Mouse (Mus musculus) cerebellum, adult 9-11 months (tissue): ENCODE data around the gene Prdm9.
"Not testable (repeated sequence)": the region's sequence is repeated elsewhere in the genome, so short reads cannot be mapped to it uniquely, and the experiment has no call there.

Source experiments
- DNase-seq: peaks from one replicate; pipeline ENCODE4 v3.0.0; 2022

Prdm9 gene

DNA sequence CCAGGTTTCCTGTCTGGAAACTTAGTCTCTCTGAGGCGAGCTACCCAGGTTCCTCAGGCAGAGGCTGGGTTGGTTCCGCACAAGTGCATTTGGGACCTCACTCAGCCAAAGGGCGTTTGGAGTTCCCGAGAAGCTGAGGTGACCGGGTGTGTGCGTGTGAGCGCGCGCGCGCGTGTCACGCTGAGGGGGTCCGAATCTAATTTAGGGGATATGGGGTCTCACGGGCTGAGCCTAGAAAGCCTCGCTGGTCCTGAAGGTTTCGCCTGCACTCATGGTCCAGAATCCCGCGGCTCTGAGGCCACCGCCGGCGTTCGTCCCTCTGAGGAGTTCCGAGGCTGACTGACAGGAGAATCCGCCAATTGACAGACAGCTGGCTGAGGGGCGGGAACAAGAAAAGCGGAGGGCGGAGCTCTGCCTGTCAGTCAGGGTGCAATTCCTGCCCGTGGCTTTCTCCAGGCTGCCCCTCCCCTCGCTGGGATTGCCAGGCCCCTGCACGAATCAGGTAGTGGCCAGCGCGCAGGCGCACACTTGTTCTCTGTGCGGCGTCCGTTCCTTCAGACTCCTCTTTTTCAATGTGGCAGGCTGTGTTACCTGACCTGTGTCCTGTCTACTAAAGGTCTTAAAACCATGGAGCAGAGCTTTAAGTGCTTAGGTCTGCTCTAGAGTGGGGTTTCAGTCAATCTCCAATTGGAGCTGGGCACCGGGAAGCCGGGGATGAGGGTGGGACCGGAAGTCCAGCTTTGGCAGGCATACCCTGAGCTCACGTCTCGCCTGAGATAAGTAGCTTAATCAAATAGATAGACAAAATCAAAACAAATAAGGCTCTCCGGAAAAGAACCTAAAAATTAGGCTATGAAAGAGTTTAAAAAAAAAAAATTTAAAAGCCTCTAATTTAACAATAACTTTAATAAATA, at the start of gene Prdm9:
Gene Prdm9 (minus strand): TSS at position 341 of the 914 bp plus-strand sequence.
- peak; percentile 100 for DNase-seq

- no peak for DNase-seq
Measured at GRCm38 (mm10) chr17:15599496-15599895, 35.3 kb upstream of the Prdm9 start.

- no peak for DNase-seq
Measured at GRCm38 (mm10) chr17:15591216-15591881, 27.2 kb upstream of the Prdm9 start.

DNA sequence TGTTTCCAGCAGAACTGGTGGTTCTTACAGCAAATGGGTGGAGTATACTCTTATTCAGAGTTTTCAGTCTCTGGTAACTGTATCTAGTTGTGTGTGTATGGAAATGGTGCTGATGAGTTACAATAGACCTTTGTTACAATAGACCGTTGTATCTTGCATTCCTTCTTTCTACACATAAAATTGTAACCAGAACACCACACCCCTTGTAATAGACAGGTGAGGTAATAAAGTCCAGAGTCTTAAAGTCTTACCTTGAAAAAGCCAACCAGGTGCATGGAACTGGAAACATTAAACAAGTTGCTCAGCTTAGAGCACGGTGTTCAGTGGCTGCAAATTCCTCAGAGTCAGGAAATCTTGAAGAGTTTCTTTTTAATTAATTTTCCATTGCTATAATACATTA, 24.0 kb upstream of the Prdm9 start:
- no peak for DNase-seq

- no peak for DNase-seq
Measured at GRCm38 (mm10) chr17:15585691-15586090, 21.5 kb upstream of the Prdm9 start.

- DNase-seq, result no peak
Measured at GRCm38 (mm10) chr17:15583071-15583470, 18.9 kb upstream of the Prdm9 start.

DNA sequence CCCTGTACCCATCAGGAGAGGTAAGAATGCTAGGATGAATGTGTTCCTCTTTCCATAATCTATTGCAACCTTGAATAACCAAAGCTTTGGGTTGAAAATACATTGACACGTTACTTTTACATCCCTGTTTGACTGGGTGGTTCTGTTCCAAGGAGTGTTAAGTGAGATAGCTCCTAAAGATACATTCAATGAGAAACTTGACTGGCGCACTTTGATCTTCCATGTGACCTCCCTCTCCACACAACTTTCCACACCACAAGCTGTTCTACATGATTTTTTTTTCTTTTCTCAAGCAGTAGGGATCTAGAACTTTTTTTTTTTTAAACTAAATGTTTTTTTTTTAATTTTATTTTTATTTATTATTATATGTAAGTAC, 15.9 kb upstream of the Prdm9 start:
- DNase-seq, result no peak

DNA sequence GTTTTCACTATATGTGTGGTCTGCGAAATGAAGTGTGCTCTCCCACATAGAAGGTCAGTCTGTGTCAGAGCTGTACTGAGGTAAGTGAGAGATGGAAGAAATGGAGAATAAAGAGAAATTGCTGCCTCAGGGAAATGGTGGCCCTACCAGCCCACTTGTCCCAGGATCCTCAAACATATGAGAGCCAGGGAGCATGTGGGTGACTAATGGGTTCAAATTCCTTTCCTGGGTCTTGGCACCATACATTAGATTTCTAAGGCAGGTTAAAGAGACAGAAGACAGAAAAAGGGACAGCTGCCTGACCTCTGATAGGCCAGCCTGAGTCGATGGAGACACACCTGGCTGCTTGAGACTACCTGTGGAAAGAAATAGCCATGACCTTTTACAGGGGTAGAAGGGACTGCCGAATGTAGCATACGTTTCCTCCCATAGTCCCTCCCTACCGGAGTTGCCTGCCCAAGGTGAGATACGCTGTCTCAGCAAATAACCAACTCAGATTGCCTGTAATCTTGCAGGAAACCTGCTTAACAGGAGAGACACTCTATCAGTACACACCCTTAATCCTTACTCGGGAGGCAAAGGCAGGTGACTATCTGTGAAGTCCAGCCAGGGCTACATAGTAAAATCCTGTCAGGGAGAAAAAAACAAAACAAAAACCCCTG, 15.4 kb upstream of the Prdm9 start:
- DNase-seq, result no peak

GRCm38 (mm10) chr17:15577291-15577694, 13.1 kb upstream of the Prdm9 start:
- no peak for DNase-seq

DNA sequence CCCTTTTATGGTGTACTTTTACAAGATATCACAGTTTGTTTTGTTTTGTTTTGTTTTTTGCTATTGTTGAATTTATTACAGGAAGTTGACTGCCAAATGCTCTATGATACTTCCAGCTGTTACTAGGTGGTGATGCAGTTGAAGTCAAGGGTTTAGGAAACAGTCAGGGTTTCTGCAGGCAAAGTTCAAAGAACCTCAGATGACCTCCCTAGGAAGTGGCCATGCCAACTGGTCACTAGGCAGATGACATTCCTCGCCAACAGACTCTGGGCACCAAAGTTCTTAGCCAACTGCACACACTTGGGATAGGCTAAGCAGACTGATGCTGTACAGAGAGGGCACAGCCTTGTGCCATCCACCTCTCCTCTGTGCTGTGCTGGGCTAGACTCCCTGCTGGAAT, 10.9 kb upstream of the Prdm9 start:
- no peak for DNase-seq

DNA sequence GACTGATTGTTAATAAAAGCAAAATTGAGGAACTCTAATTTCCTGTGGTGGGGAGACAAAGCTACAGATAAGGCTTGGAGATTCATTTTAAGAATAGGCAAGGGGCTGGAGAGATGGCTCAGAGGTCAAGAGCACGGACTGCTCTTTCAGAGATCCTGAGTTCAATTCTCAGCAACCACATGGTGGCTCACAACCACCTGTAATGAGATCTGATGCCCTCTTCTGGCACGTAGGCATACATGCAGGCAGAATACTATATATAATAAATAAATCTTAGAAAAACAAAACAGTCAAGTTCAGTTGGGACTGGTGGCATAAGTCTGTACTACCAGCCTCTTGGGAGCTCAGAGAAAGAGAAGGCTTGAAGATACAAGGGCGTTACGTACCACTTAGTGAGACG, 2.8 kb upstream of the Prdm9 start:
- no peak for DNase-seq

DNA sequence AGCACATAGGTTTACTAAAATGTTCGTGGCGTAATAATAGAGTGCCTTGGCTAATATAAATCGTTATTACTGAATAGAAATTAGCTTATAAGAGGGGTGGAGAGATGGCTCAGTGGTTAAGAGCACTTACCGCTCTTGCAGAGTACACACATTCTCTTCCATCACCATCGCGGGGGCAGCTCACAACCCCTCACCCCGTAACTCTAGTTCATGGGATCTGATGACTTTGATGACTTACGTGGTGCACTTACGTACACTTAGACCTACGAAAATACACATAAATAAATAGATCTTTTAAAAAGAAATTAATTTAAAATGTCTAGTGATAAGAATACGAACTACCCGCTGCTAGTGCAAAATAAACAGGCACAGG, 760 bp upstream of the Prdm9 start:
- DNase-seq, result peak; percentile 40

- DNase-seq, result no peak
Measured at GRCm38 (mm10) chr17:15559946-15560345, 4.2 kb downstream of the Prdm9 start.

GRCm38 (mm10) chr17:15549713-15550112, 14.4 kb downstream of the Prdm9 start:
- DNase-seq, result no peak

- no peak for DNase-seq
Measured at GRCm38 (mm10) chr17:15546440-15546839, 17.7 kb downstream of the Prdm9 start.

DNA sequence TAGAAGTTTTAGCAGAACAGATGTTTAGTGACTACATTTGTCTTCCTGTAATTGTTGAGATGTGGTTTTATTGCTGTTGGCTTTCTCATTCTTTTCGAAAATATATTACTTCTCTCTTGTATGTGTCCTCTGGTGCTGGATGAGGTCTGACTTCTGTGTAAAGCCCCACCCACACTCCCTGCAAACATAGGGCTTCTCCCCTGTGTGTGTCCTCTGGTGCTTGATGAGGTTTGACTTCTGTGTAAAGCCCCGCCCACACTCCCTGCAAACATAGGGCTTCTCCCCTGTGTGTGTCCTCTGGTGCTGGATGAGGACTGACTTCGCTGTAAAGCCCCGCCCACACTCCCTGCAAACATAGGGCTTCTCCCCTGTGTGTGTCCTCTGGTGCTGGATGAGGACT, 20.3 kb downstream of the Prdm9 start:
- DNase-seq, result not testable (repeated sequence)

DNA sequence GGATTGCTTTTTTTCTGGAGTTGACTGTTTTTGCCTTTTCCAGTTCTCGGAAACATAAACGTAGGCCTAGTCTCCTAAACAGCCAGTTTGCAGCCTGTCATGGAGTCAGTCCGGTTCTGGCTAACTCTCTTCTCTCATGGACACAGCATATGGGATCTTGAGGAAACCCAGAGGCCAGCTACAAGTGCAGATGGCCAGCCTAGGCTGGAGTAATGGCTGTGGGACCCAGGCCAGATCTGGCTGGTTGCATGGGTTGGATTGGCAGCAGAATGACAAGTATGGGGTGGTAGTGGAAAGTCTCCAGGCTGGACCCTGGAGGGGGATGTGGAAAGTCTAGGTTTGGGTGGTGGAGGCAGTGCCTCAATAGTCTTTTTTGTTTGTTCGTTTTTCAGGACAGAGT, 23.8 kb downstream of the Prdm9 start:
- DNase-seq, result no peak

DNA sequence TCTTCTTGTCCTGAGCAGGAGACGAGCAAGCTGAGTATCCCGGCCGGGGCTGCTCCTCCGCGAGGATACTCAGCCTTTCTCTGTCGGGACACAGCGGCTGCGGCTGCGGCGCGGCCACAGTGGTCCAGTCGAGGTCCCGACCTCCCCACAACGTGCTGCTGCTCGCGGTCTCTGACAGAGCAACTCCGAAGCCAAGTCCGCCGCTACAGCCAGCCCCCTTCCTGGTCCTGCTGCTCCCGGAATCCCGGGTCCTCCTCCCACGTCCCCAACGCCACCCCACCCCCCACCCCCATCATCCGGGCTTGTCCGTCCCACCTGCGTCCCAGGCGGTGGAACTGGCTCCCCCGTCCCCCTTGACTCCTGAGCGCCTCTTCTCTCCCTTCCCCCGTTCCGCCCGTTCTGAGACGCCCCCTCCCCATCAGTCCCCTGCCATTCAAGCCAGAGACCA, 27.7 kb downstream of the Prdm9 start:
- no peak for DNase-seq

DNA sequence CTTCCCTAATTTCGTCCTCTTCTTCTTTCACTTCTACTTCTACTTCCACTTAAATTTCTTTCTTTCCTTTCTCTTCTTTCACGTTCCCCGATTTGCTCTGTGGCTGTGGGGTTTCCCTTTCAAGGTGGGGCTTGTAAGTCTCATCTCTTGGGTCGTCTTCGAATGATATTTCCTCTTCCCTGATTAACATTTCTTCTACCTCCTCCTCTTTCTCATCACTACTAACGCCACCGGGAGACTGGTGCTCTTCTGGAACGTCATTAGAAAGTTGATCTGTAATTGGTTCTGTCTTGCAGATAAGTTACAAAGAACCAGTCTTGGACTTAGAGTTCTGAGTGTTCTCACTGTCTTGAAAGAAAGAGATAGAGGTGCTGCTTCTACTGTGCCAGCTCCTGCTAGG, 28.2 kb downstream of the Prdm9 start:
- no peak for DNase-seq

DNA sequence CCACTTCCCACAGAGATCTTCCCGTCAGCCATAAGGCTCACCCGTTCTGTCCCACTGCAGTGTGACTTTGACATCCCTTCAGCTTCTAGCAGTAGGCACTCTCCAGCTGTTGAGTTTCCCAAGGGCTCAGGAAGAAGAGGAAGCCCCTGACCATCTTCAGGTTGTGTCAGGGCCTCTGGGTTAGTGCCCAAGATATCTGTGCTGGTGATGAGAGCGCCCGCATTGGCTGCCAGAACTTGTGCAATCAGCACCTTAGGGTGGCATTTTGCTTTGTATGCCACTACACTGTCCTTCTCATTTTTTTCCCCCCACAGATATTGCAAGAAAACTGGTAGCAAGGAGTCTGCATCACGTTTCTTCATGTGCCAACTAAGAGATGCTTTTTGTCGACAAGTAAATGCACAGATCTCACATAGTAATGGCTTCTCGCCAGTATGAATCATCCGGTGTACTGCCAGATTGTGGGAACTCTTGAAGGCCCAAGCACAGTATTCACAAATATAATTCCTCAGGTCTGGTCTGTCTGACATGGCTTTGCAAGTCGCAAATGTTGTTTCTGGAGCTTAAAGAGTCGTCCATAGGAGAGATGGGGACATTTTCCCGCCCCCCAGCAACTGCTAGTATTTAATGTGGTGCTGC, 28.9 kb downstream of the Prdm9 start:
- DNase-seq, result no peak

DNA sequence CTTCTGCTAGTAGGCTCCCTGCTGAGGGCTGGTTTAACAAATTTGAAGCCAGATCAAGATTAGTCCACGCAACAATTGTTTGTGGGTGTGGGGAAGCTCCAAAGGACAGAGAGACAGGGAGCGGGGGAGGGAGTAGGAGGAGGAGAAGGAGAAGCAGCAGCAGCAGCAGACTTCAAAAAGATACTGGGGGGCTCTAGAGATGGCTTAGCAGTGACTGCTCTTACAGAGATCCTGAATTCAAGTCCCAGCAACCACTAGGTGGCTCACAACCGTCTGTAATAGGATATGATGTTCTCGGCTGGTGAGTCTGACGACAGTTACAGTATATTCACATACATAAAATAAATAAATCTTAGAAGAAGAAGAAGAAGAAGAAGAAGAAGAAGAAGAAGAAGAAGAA, 34.0 kb downstream of the Prdm9 start:
- peak; percentile 15 for DNase-seq

DNA sequence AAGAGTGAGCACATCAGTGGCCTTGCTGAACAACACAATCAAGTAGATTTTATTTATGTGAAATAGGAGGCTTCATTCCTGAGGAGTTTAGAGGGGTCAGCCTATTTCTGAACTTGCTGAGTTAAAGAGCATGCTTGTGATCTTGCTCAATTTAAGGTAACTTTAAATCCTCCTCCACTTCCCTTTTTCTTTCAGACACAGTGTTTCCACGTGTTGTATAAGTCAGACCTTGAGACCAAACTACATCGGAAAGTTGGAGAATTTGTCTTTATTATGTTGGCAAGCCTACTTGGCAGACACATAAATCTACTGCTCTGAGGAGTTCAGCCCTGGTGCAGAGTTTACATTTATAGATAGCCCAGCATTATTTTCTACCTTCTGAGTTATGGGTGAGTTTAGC, 35.3 kb downstream of the Prdm9 start:
- no peak for DNase-seq

DNA sequence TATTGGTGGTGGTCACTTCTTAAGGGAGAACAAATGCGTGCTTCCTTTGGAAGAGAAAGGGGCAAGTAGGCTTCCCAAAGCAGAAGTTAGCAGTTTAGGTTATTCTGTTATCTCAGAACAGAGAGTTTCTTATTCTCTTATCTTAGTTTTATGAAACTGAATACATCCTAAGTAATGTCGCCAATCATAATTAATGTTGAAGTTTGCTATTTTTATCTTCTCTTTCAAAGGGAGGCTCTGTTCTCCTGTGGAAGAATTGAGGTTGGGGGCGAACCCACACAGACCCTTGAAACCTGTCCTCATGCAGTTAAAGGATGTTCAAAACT, 36.4 kb downstream of the Prdm9 start:
- no peak for DNase-seq
